Mouse (Mus musculus) MEL (cell line): ENCODE results near the gene Hcrt. TPM values are rescaled to one million over a fixed set of nuclear protein-coding genes. Genes with fewer than 3 reads are reported as not detected.
A peak's percentile ranks its signal among the peaks of the same experiment; 100 is the strongest.

Experiments used
- DNase-seq: peaks from one replicate; pipeline ENCODE4 v3.0.0; 2011; ENCODE audit warnings: low read depth, low spot score
- H3K27ac ChIP-seq: 2 replicates; pipeline ENCODE4 v1.5.1; 2012; ENCODE audit warnings: low read depth, mild to moderate bottlenecking, control low read depth, low read length, moderate library complexity; ENCODE audit not compliant: control insufficient read depth
- H3K27me3 ChIP-seq, 2 experiments: fragments of 150-350 bp in 1 of 2; sonication (generic) in 1 of 2; 2 replicates each; pipeline ENCODE4 v1.6.1; 2012; ENCODE audit warnings: low read length in 2 of 2, mild to moderate bottlenecking in 2 of 2, improper control_type of control experiment in 1 of 2, moderate library complexity in 1 of 2; ENCODE audit not compliant: insufficient read depth in 2 of 2, control insufficient read depth in 1 of 2
- H3K36me3 ChIP-seq, 2 experiments: 2 replicates each; pipeline ENCODE4 v1.6.1; 2012 to 2014; ENCODE audit warnings: low read length in 2 of 2, improper control_type of control experiment in 1 of 2, inconsistent platforms in 1 of 2, mild to moderate bottlenecking in 1 of 2; ENCODE audit not compliant: insufficient read depth in 2 of 2, control insufficient read depth in 1 of 2
- H3K4me1 ChIP-seq, 2 experiments: fragments of 150-350 bp in 1 of 2; sonication (generic) in 1 of 2; 2 replicates each; pipeline ENCODE4 v1.6.1; 2012; ENCODE audit warnings: low read length in 2 of 2, improper control_type of control experiment in 1 of 2, mild to moderate bottlenecking in 1 of 2; ENCODE audit not compliant: insufficient read depth in 2 of 2, control insufficient read depth in 1 of 2
- H3K4me3 ChIP-seq, 2 experiments: fragments of 150-350 bp in 1 of 2; sonication (generic) in 1 of 2; 2 replicates each; pipeline ENCODE4 v1.5.1; 2012; ENCODE audit warnings: low read depth in 2 of 2, low read length in 2 of 2, mild to moderate bottlenecking in 2 of 2, moderate library complexity in 2 of 2, control low read depth in 1 of 2, improper control_type of control experiment in 1 of 2; ENCODE audit not compliant: control insufficient read depth in 1 of 2, insufficient read depth in 1 of 2
- H3K79me2 ChIP-seq: 2 replicates; pipeline ENCODE4 v1.6.1; 2012; ENCODE audit warnings: mild to moderate bottlenecking, low read length, moderate library complexity; ENCODE audit not compliant: control insufficient read depth, poor library complexity, insufficient read depth
- H3K9ac ChIP-seq: 2 replicates; pipeline ENCODE4 v1.6.1; 2012; ENCODE audit warnings: low read depth, mild to moderate bottlenecking, control low read depth, low read length, moderate library complexity; ENCODE audit not compliant: control insufficient read depth, poor library complexity, severe bottlenecking
- H3K9me3 ChIP-seq: fragments of 150-350 bp; sonication (generic); replicated peaks from 2 replicates; pipeline ENCODE4 v1.6.1; 2012; ENCODE audit warnings: mild to moderate bottlenecking, low read length, improper control_type of control experiment, moderate library complexity; ENCODE audit not compliant: insufficient read depth
- CHD1 ChIP-seq: IDR thresholded peaks from 2 replicates; pipeline ENCODE4 v1.6.1; 2012; ENCODE audit warnings: low read depth, mild to moderate bottlenecking, inconsistent platforms, low read length, improper control_type of control experiment
- CTCF ChIP-seq, 3 experiments: IDR thresholded peaks in 2 of 3; conservative IDR thresholded peaks in 1 of 3; 2 replicates each; pipeline ENCODE4 v1.5.1; 2011 to 2012; ENCODE audit warnings: low read length in 3 of 3, low read depth in 2 of 3, mild to moderate bottlenecking in 2 of 3, improper control_type of control experiment in 1 of 3, inconsistent platforms in 1 of 3, mixed read lengths in 1 of 3, moderate library complexity in 1 of 3; ENCODE audit not compliant: control insufficient read depth in 1 of 3, insufficient read depth in 1 of 3, poor library complexity in 1 of 3, severe bottlenecking in 1 of 3
- EP300 ChIP-seq, 2 experiments: IDR thresholded peaks; 2 replicates each; pipeline ENCODE4 v1.6.1; 2011; ENCODE audit warnings: improper control_type of control experiment in 2 of 2, low read length in 2 of 2, low read depth in 1 of 2, mild to moderate bottlenecking in 1 of 2
- ETS1 ChIP-seq: IDR thresholded peaks from 2 replicates; pipeline ENCODE4 v1.6.1; 2012; ENCODE audit warnings: low read depth, mild to moderate bottlenecking, inconsistent platforms, low read length, improper control_type of control experiment, moderate library complexity
- HCFC1 ChIP-seq: IDR thresholded peaks from 2 replicates; pipeline ENCODE4 v1.6.1; 2012; ENCODE audit warnings: low read depth, mild to moderate bottlenecking, inconsistent platforms, low read length, improper control_type of control experiment, moderate library complexity
- MAFK ChIP-seq: IDR thresholded peaks from 2 replicates; pipeline ENCODE4 v1.6.1; 2011; ENCODE audit warnings: low read depth, mild to moderate bottlenecking, low read length, improper control_type of control experiment, borderline replicate concordance
- MAZ ChIP-seq: IDR thresholded peaks from 2 replicates; pipeline ENCODE4 v1.6.1; 2012; ENCODE audit warnings: low read depth, mild to moderate bottlenecking, inconsistent platforms, low read length, improper control_type of control experiment
- POLR2A ChIP-seq, 2 experiments: IDR thresholded peaks; 2 replicates each; pipeline ENCODE4 v1.6.1; 2011 to 2012; ENCODE audit warnings: low read length in 2 of 2, mild to moderate bottlenecking in 2 of 2, control low read depth in 1 of 2, improper control_type of control experiment in 1 of 2, low read depth in 1 of 2, moderate library complexity in 1 of 2; ENCODE audit not compliant: control insufficient read depth in 1 of 2, insufficient read depth in 1 of 2, poor library complexity in 1 of 2
- RAD21 ChIP-seq: IDR thresholded peaks from 2 replicates; pipeline ENCODE4 v1.6.1; 2011; ENCODE audit warnings: mild to moderate bottlenecking, low read depth, low read length, improper control_type of control experiment
- SIN3A ChIP-seq: IDR thresholded peaks from 2 replicates; pipeline ENCODE4 v1.6.1; 2012; ENCODE audit warnings: low read length, improper control_type of control experiment, inconsistent platforms
- SMC3 ChIP-seq: IDR thresholded peaks from 2 replicates; pipeline ENCODE4 v1.6.1; 2011; ENCODE audit warnings: low read depth, low read length, improper control_type of control experiment
- UBTF ChIP-seq: IDR thresholded peaks from 2 replicates; pipeline ENCODE4 v1.6.1; 2012; ENCODE audit warnings: low read depth, mild to moderate bottlenecking, inconsistent platforms, low read length, improper control_type of control experiment, moderate library complexity, borderline replicate concordance; ENCODE audit not compliant: insufficient read depth
- USF2 ChIP-seq, 2 experiments: IDR thresholded peaks; 2 replicates each; pipeline ENCODE4 v1.6.1; 2011 to 2012; ENCODE audit warnings: improper control_type of control experiment in 2 of 2, low read length in 2 of 2, borderline replicate concordance in 1 of 2, inconsistent platforms in 1 of 2, low read depth in 1 of 2, mild to moderate bottlenecking in 1 of 2; ENCODE audit not compliant: insufficient read depth in 1 of 2
- ZNF384 ChIP-seq: IDR thresholded peaks from 2 replicates; pipeline ENCODE4 v1.6.1; 2012; ENCODE audit warnings: low read depth, mild to moderate bottlenecking, inconsistent platforms, low read length, improper control_type of control experiment
- polyA plus RNA-seq, 2 experiments: library from polyadenylated mRNA; stranded (reverse) in 1 of 2; unstranded in 1 of 2; fragments of >175 nt in 1 of 2; fragments of >200 nt in 1 of 2; gene quantifications; 2 replicates each; pipeline versions ENCODE4 v1.2.1 to v1.2.4; 2012; ENCODE audit warnings: low replicate concordance in 2 of 2, low read depth in 1 of 2; ENCODE audit not compliant: insufficient read length in 2 of 2, insufficient read depth in 1 of 2, missing spikeins in 1 of 2
- total RNA-seq: library from RNA; depleted of rRNA; stranded (reverse); fragments of 300-350 nt; gene quantifications from 2 replicates; pipeline ENCODE4 v1.2.3, GENCODE M21; 2012

Gene Hcrt
- total and polyA plus RNA-seq, 3 experiments, result not detected

- H3K9me3 ChIP-seq, result no peaks in the 10 kb centered on the region
- H3K4me3 ChIP-seq, result no peak overlapping the region
- TF ChIP-seq ZNF384, result no peak
- peak; percentile 0; the same call in 1 of the 2 replicates for TF ChIP-seq RAD21
- peak in 2 of 3 experiments; percentile 38 to 68; a peak in 5 of 6 replicates for TF ChIP-seq CTCF (IDR thresholded peaks at IDR 0.05 in 2 of 3, conservative IDR thresholded peaks at IDR 0.05 in 1 of 3; ENCODE audit: control insufficient read depth in 1 of 3, insufficient read depth in 1 of 3, low read depth in 2 of 3, low read length in 3 of 3, poor library complexity in 1 of 3, severe bottlenecking in 1 of 3)
- TF ChIP-seq HCFC1, result no peak
- TF ChIP-seq ETS1, result no peak
- TF ChIP-seq POLR2A (IDR thresholded peaks at IDR 0.05; ENCODE audit: control insufficient read depth in 1 of 2, insufficient read depth in 1 of 2, low read depth in 1 of 2, low read length in 2 of 2, poor library complexity in 1 of 2), result no peak
- TF ChIP-seq EP300 (IDR thresholded peaks at IDR 0.05; ENCODE audit: low read depth in 1 of 2, low read length in 2 of 2), result no peak
- no peak for TF ChIP-seq MAZ
- TF ChIP-seq SIN3A, result no peak
- TF ChIP-seq UBTF, result no peak
- no peak for TF ChIP-seq MAFK
- TF ChIP-seq CHD1, result no peak
- TF ChIP-seq USF2 (IDR thresholded peaks at IDR 0.05; ENCODE audit: borderline replicate concordance in 1 of 2, insufficient read depth in 1 of 2, low read depth in 1 of 2, low read length in 2 of 2), result no peak
- TF ChIP-seq SMC3, result no peak
- TF ChIP-seq, all 39 proteins: peak for 2
- H3K27me3 ChIP-seq, result peaks cover 3 to 4% of the 10 kb centered on the region in 2 experiments; a peak in 2 of 4 replicates
- no peak overlapping the region for H3K9ac ChIP-seq
- H3K27ac ChIP-seq, result no peak overlapping the region
- no peaks in the 10 kb centered on the region for H3K79me2 ChIP-seq
- no peaks in the 10 kb centered on the region for H3K4me1 ChIP-seq
- no peaks in the 10 kb centered on the region for H3K36me3 ChIP-seq
- DNase-seq, result no peak
Measured at GRCm38 (mm10) chr11:100761547-100762045, 1.1 kb downstream of the Hcrt start.

GRCm38 (mm10) chr11:100759611-100760233 lies 3.0 kb downstream of the Hcrt start, which contains the start of gene Kcnh4:
TSS of gene Kcnh4 (minus strand) at chr11:100759942.
- H3K27ac ChIP-seq, result no peak within 1 kb of the TSS
- peak; percentile 71 for DNase-seq
- 0 out of 2 replicates have a peak within 1 kb of the TSS, but pooled peaks have one; percentile 12 for H3K9ac ChIP-seq
- H3K4me1 ChIP-seq, result no peaks in the 10 kb centered on the region
- H3K4me3 ChIP-seq, result peak within 1 kb of the TSS; percentile 43 to 53; a peak in 3 of 4 replicates
- no peaks in the 10 kb centered on the region for H3K79me2 ChIP-seq
- no peaks in the 10 kb centered on the region for H3K36me3 ChIP-seq
- no peaks in the 10 kb centered on the region for H3K9me3 ChIP-seq
- TF ChIP-seq SMC3, result peak; percentile 22; the same call in 1 of the 2 replicates
- TF ChIP-seq CTCF (IDR thresholded peaks at IDR 0.05 in 2 of 3, conservative IDR thresholded peaks at IDR 0.05 in 1 of 3; ENCODE audit: control insufficient read depth in 1 of 3, insufficient read depth in 1 of 3, low read depth in 2 of 3, low read length in 3 of 3, poor library complexity in 1 of 3, severe bottlenecking in 1 of 3), result peak in 2 of 3 experiments; percentile 33 to 47; a peak in 4 of 6 replicates
- TF ChIP-seq MAZ, result no peak
- peaks cover 3 to 4% of the 10 kb centered on the region in 2 experiments; a peak in 2 of 4 replicates for H3K27me3 ChIP-seq
